Mouse (Mus musculus) ES-Bruce4 (cell line): ENCODE measurements around the gene Slc39a11.

ENCODE experiments used
- CTCF ChIP-seq: IDR thresholded peaks from one replicate; pipeline ENCODE4 v1.8.1; 2011; ENCODE audit warnings: low read depth, low read length
- POLR2A ChIP-seq: IDR thresholded peaks from one replicate; pipeline ENCODE4 v1.8.1; 2011; ENCODE audit warnings: low read length; ENCODE audit not compliant: insufficient read depth

DNA sequence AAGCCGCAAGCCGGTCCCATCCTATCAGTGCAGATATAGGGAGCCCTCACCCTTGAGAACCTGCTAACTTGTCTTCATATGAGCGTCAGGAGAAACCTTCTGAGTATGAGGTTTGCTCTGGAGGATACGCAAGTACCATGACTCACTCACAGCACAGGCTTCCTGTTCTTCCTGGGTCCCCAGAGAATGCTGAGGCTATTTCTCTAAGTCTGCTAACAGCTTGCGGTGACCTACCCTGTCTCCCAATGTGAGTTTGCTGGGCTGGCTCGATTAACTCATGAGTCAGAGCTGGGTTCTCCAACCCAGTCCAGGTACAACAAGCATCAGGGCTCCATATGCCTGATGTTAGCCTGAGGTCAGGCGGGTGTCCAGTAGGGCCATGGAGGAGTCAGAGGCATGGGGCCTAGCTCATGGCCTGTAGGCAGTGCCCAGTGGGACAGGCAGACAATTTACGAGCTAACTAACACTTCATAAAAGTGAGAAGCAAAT lies 381.0 kb downstream of the Slc39a11 start:
- TF ChIP-seq POLR2A (no peak), CTCF (no peak)
